Mouse (Mus musculus) bone marrow macrophage, adult 2 months (primary cell): ENCODE results near the gene U2af2.

Experiments used
- CTCF ChIP-seq: IDR thresholded peaks from 2 replicates; pipeline ENCODE4 v1.5.1; 2012; ENCODE audit warnings: low read depth, mild to moderate bottlenecking, low read length, moderate library complexity
- POLR2A ChIP-seq: IDR thresholded peaks from 2 replicates; pipeline ENCODE4 v1.6.1; 2012; ENCODE audit warnings: mild to moderate bottlenecking, low read depth, low read length, borderline replicate concordance

- TF ChIP-seq CTCF (no peak), POLR2A (no peak)
These were observed 41.8 kb upstream of the U2af2 start, which contains the start of the genes Zfp865 and Ccdc106 for GRCm38 (mm10) chr7:5020000-5020681.
